Mouse (Mus musculus) urinary bladder, postnatal 25 days (tissue): Measurements from ENCODE around the gene Cdca3.
"Not testable (repeated sequence)": the region's sequence is repeated elsewhere in the genome, so short reads cannot be mapped to it uniquely, and the experiment has no call there.

Experiments used
- DNase-seq: peaks from one replicate; pipeline ENCODE4 v3.0.0; 2022; ENCODE audit warnings: low spot score

Cdca3 gene

GRCm38 (mm10) chr6:124809052-124809774 is 20.1 kb upstream of the Cdca3 start:
- DNase-seq = peak; percentile 77

- DNase-seq = no peak
These were observed 19.4 kb upstream of the Cdca3 start for GRCm38 (mm10) chr6:124809775-124810538.

GRCm38 (mm10) chr6:124810566-124811402 is 18.6 kb upstream of the Cdca3 start:
- not testable (repeated sequence) for DNase-seq

- DNase-seq = no peak
These were observed 18.0 kb upstream of the Cdca3 start for GRCm38 (mm10) chr6:124811403-124811665.

- no peak for DNase-seq
These were observed 17.4 kb upstream of the Cdca3 start for GRCm38 (mm10) chr6:124811701-124812560.

GRCm38 (mm10) chr6:124812848-124813247 is 16.5 kb upstream of the Cdca3 start:
- no peak for DNase-seq

GRCm38 (mm10) chr6:124813496-124813895 is 15.9 kb upstream of the Cdca3 start:
- peak; percentile 52 for DNase-seq

- DNase-seq = peak; percentile 85
These were observed 15.4 kb upstream of the Cdca3 start, which contains the start of gene Tpi1 for GRCm38 (mm10) chr6:124813933-124814332. Gene Tpi1 (minus strand): TSS chr6:124814296.

GRCm38 (mm10) chr6:124814448-124814847 is 14.9 kb upstream of the Cdca3 start:
- no peak for DNase-seq

GRCm38 (mm10) chr6:124814858-124815774 is 14.2 kb upstream of the Cdca3 start:
- DNase-seq = no peak

- DNase-seq = no peak
These were observed 12.7 kb upstream of the Cdca3 start for GRCm38 (mm10) chr6:124816611-124817010.

GRCm38 (mm10) chr6:124817125-124817524 is 12.2 kb upstream of the Cdca3 start:
- DNase-seq = no peak

GRCm38 (mm10) chr6:124817563-124817962 is 11.8 kb upstream of the Cdca3 start:
- no peak for DNase-seq

GRCm38 (mm10) chr6:124817971-124818370 is 11.4 kb upstream of the Cdca3 start:
- DNase-seq = no peak

GRCm38 (mm10) chr6:124820891-124821290 is 8.5 kb upstream of the Cdca3 start:
- no peak for DNase-seq

GRCm38 (mm10) chr6:124822049-124822448 is 7.3 kb upstream of the Cdca3 start:
- DNase-seq = no peak

- peak; percentile 39 for DNase-seq
These were observed 1.2 kb upstream of the Cdca3 start for GRCm38 (mm10) chr6:124828101-124828592.

- DNase-seq = peak; percentile 80
These were observed 703 bp downstream of the Cdca3 start for GRCm38 (mm10) chr6:124829799-124830700.

GRCm38 (mm10) chr6:124831199-124831598 is 1.9 kb downstream of the Cdca3 start:
- DNase-seq = not testable (repeated sequence)
